Mouse (Mus musculus) lung, embryonic 16.5 days (tissue): Measurements from ENCODE around the gene Usp24. TPM values are rescaled to one million over a fixed set of nuclear protein-coding genes. Genes with fewer than 3 reads are reported as not detected.
"Not testable (repeated sequence)": the region's sequence is repeated elsewhere in the genome, so short reads cannot be mapped to it uniquely, and the experiment has no call there.

Source experiments
- ATAC-seq: fragments of 200-750 bp; cut with Nextera tagmentation; 2 replicates; pipeline ENCODE4 v1.8.0; 2017; ENCODE audit warnings: low read depth, mild to moderate bottlenecking, moderate library complexity
- H3K27ac ChIP-seq: fragments of 300-500 bp; sonication (generic); 2 replicates; pipeline ENCODE4 v1.5.1; 2014; ENCODE audit warnings: mild to moderate bottlenecking, control low read depth, low read length
- H3K27me3 ChIP-seq: fragments of 300-500 bp; sonication (generic); 2 replicates; pipeline ENCODE4 v1.6.1; 2014; ENCODE audit warnings: low read depth, low read length, mixed read lengths; ENCODE audit not compliant: control insufficient read depth, insufficient read depth
- H3K36me3 ChIP-seq: fragments of 300-500 bp; sonication (generic); 2 replicates; pipeline ENCODE4 v1.6.1; 2014; ENCODE audit warnings: low read length; ENCODE audit not compliant: control insufficient read depth, insufficient read depth
- H3K4me1 ChIP-seq: fragments of 300-500 bp; sonication (generic); replicated peaks from 2 replicates; pipeline ENCODE4 v1.6.1; 2014; ENCODE audit warnings: low read length, mixed read lengths; ENCODE audit not compliant: control insufficient read depth, insufficient read depth
- H3K4me2 ChIP-seq: fragments of 300-500 bp; sonication (generic); 2 replicates; pipeline ENCODE4 v1.6.1; 2014; ENCODE audit warnings: low read depth, low read length, control low read depth
- H3K4me3 ChIP-seq: fragments of 300-500 bp; sonication (generic); 2 replicates; pipeline ENCODE4 v1.5.1; 2014; ENCODE audit warnings: mild to moderate bottlenecking, low read length, control low read depth
- H3K9ac ChIP-seq: fragments of 300-500 bp; sonication (generic); 2 replicates; pipeline ENCODE4 v1.6.1; 2014; ENCODE audit warnings: low read length, control low read depth
- H3K9me3 ChIP-seq: fragments of 300-500 bp; sonication (generic); 2 replicates; pipeline ENCODE4 v1.6.1; 2016; ENCODE audit warnings: low read length; ENCODE audit not compliant: control insufficient read depth
- WGBS: fragments of 180-500 bp; shearing (Covaris S2); extraction: QIAGEN DNeasy Blood & Tissue Kit; methylation state at CpG from one replicate; pipeline ENCODE4 v1.1.7; 2014; 5-methylcytosine and 5-hydroxymethylcytosine counted together
- polyA plus RNA-seq: library from polyadenylated mRNA; unstranded; fragments of >200 nt; fragmentation: Nextera tagmentation; extraction: Ambion mirVana; gene quantifications from 2 replicates; pipeline ENCODE4 v1.2.1, GENCODE M21; 2015

Gene Usp24
- polyA plus RNA-seq, 1 experiment from 2014 or later, result 4.4 TPM

- Histone ChIP-seq H3K27ac (peak overlapping the region; percentile 69), H3K9ac (peak overlapping the region; percentile 73), H3K4me3 (peak overlapping the region; percentile 79), H3K27me3 (no peaks in the 10 kb centered on the region), H3K9me3 (no peaks in the 10 kb centered on the region), H3K36me3 (no peaks in the 10 kb centered on the region), H3K4me1 (peaks cover 23% of the 10 kb centered on the region), H3K4me2 (peak overlapping the region; percentile 91)
- ATAC-seq, result peak; percentile 77
- under 1% methylated on average over 69 of the region's 81 CpGs for WGBS
These were observed 552 bp downstream of the Usp24 start for GRCm38 (mm10) chr4:106316351-106317178.

GRCm38 (mm10) chr4:106317179-106318055 is 1.4 kb downstream of the Usp24 start:
- 14% methylated on average over 19 of the region's 19 CpGs for WGBS

GRCm38 (mm10) chr4:106318208-106318607 is 2.2 kb downstream of the Usp24 start:
- H3K4me1 ChIP-seq, result peaks cover 24% of the 10 kb centered on the region
- no peak for ATAC-seq
- no peak overlapping the region for H3K27ac ChIP-seq
- H3K4me3 ChIP-seq, result no peak overlapping the region
- 71% methylated on average over 4 of the region's 4 CpGs for WGBS
- no peak overlapping the region; the same call in 1 of the 2 replicates for H3K9ac ChIP-seq
- no peaks in the 10 kb centered on the region for H3K36me3 ChIP-seq
- no peaks in the 10 kb centered on the region for H3K27me3 ChIP-seq
- no peaks in the 10 kb centered on the region for H3K9me3 ChIP-seq
- H3K4me2 ChIP-seq, result peak overlapping the region; percentile 91

More at GRCm38 (mm10) chr4:106317179-106318055, 1.4 kb downstream of the Usp24 start:
- Histone ChIP-seq H3K4me3 (peak overlapping the region; percentile 79), H3K9ac (peak overlapping the region; percentile 73), H3K36me3 (no peaks in the 10 kb centered on the region), H3K27ac (peak overlapping the region; percentile 69), H3K4me2 (peak overlapping the region; percentile 91), H3K27me3 (no peaks in the 10 kb centered on the region), H3K4me1 (peaks cover 23% of the 10 kb centered on the region), H3K9me3 (no peaks in the 10 kb centered on the region)
- 0 out of 2 replicates have a peak, but pooled peaks have one; percentile 3 for ATAC-seq

- Histone ChIP-seq H3K4me3 (no peak overlapping the region), H3K4me1 (peaks cover 25% of the 10 kb centered on the region), H3K27ac (no peak overlapping the region), H3K27me3 (no peaks in the 10 kb centered on the region), H3K9me3 (no peaks in the 10 kb centered on the region), H3K9ac (no peak overlapping the region), H3K4me2 (no peak overlapping the region), H3K36me3 (no peaks in the 10 kb centered on the region)
- ATAC-seq, result no peak
- 84% methylated on average over 6 of the region's 6 CpGs for WGBS
These were observed 3.0 kb downstream of the Usp24 start for GRCm38 (mm10) chr4:106318976-106319375.

GRCm38 (mm10) chr4:106322846-106323245 is 6.8 kb downstream of the Usp24 start:
- H3K27ac ChIP-seq, result no peak overlapping the region
- H3K9ac ChIP-seq, result no peak overlapping the region
- H3K4me1 ChIP-seq, result peaks cover 11% of the 10 kb centered on the region
- ATAC-seq, result no peak
- WGBS, result 85% methylated on average over 10 of the region's 10 CpGs
- H3K4me2 ChIP-seq, result no peak overlapping the region
- no peaks in the 10 kb centered on the region for H3K27me3 ChIP-seq
- H3K4me3 ChIP-seq, result no peak overlapping the region
- no peaks in the 10 kb centered on the region for H3K9me3 ChIP-seq
- H3K36me3 ChIP-seq, result no peaks in the 10 kb centered on the region

GRCm38 (mm10) chr4:106323318-106323717 is 7.3 kb downstream of the Usp24 start:
- Histone ChIP-seq H3K4me2 (no peak overlapping the region), H3K4me3 (no peak overlapping the region), H3K9me3 (no peaks in the 10 kb centered on the region), H3K4me1 (peaks cover 7% of the 10 kb centered on the region), H3K27ac (no peak overlapping the region), H3K36me3 (no peaks in the 10 kb centered on the region), H3K9ac (no peak overlapping the region), H3K27me3 (no peaks in the 10 kb centered on the region)
- no peak for ATAC-seq
- WGBS, result 69% methylated on average over 2 of the region's 2 CpGs

- no peaks in the 10 kb centered on the region for H3K36me3 ChIP-seq
- WGBS, result 57% methylated on average over 5 of the region's 5 CpGs
- no peak overlapping the region for H3K4me2 ChIP-seq
- no peak overlapping the region for H3K27ac ChIP-seq
- no peak overlapping the region for H3K4me3 ChIP-seq
- peaks cover 12% of the 10 kb centered on the region for H3K4me1 ChIP-seq
- no peak overlapping the region for H3K9ac ChIP-seq
- no peak for ATAC-seq
- no peaks in the 10 kb centered on the region for H3K27me3 ChIP-seq
- H3K9me3 ChIP-seq, result no peaks in the 10 kb centered on the region
These were observed 11.4 kb downstream of the Usp24 start for GRCm38 (mm10) chr4:106327436-106327835.

- WGBS, result 91% methylated on average over 4 of the region's 4 CpGs
These were observed 12.7 kb downstream of the Usp24 start for GRCm38 (mm10) chr4:106328704-106329103.

GRCm38 (mm10) chr4:106329171-106329570 is 13.2 kb downstream of the Usp24 start:
- H3K9me3 ChIP-seq, ATAC-seq, H3K27me3 ChIP-seq, H3K9ac ChIP-seq, H3K4me3 ChIP-seq, H3K4me2 ChIP-seq, H3K36me3 ChIP-seq, H3K27ac ChIP-seq, H3K4me1 ChIP-seq: not testable (repeated sequence)
- WGBS, result 85% methylated on average over 6 of the region's 6 CpGs

More at GRCm38 (mm10) chr4:106328704-106329103, 12.7 kb downstream of the Usp24 start:
- Histone ChIP-seq H3K9ac (no peak overlapping the region), H3K27me3 (no peaks in the 10 kb centered on the region), H3K4me3 (no peak overlapping the region), H3K9me3 (no peaks in the 10 kb centered on the region), H3K27ac (no peak overlapping the region), H3K36me3 (no peaks in the 10 kb centered on the region), H3K4me1 (peaks cover 10% of the 10 kb centered on the region), H3K4me2 (no peak overlapping the region)
- ATAC-seq, result no peak
